Mouse (Mus musculus): ENCODE results near the gene Sdc3. TPM values are rescaled to one million over a fixed set of nuclear protein-coding genes. Genes with fewer than 3 reads are reported as not detected.

Sdc3 gene
- polyA plus RNA-seq, 1 experiment from 2014 or later: 76.9 TPM

GRCm38 (mm10) chr4:130766926-130767325, 25.4 kb upstream of the Sdc3 start:
- Histone ChIP-seq H3K9me3 (no peaks in the 10 kb centered on the region), H3K27me3 (no peaks in the 10 kb centered on the region), H3K9ac (no peak overlapping the region), H3K36me3 (peaks cover 89% of the 10 kb centered on the region), H3K27ac (replicated peaks) (no peak overlapping the region), H3K4me1 (replicated peaks) (no peaks in the 10 kb centered on the region), H3K4me3 (no peak overlapping the region), H3K4me2 (no peak overlapping the region)
- 87% methylated on average over 4 of the region's 4 CpGs for WGBS
- ATAC-seq (ENCODE audit: low read depth): no peak

- H3K36me3 ChIP-seq: peaks cover 92% of the 10 kb centered on the region
- H3K27ac ChIP-seq (replicated peaks): no peak overlapping the region
- ATAC-seq (ENCODE audit: low read depth): no peak
- H3K4me2 ChIP-seq: no peak overlapping the region
- H3K4me3 ChIP-seq: no peak overlapping the region
- no peaks in the 10 kb centered on the region for H3K27me3 ChIP-seq
- no peaks in the 10 kb centered on the region for H3K9me3 ChIP-seq
- no peak overlapping the region for H3K9ac ChIP-seq
- WGBS: 82% methylated on average over 4 of the region's 4 CpGs
- H3K4me1 ChIP-seq (replicated peaks): peaks cover 12% of the 10 kb centered on the region
These were observed 18.4 kb upstream of the Sdc3 start for GRCm38 (mm10) chr4:130773899-130774298.

- Histone ChIP-seq H3K9me3 (no peaks in the 10 kb centered on the region), H3K27me3 (no peaks in the 10 kb centered on the region), H3K27ac (replicated peaks) (no peak overlapping the region), H3K4me3 (no peak overlapping the region), H3K9ac (no peak overlapping the region), H3K4me1 (replicated peaks) (peaks cover 12% of the 10 kb centered on the region), H3K4me2 (no peak overlapping the region), H3K36me3 (peaks cover 95% of the 10 kb centered on the region)
- ATAC-seq (ENCODE audit: low read depth): no peak
- WGBS: 96% methylated on average over 4 of the region's 4 CpGs
These were observed 17.5 kb upstream of the Sdc3 start for GRCm38 (mm10) chr4:130774822-130775221.

GRCm38 (mm10) chr4:130777647-130778046, 14.7 kb upstream of the Sdc3 start:
- no peak for ATAC-seq (ENCODE audit: low read depth)
- Histone ChIP-seq H3K9ac (0 out of 2 replicates have a peak overlapping the region, but pooled peaks have one; percentile 8), H3K4me3 (no peak overlapping the region), H3K4me1 (replicated peaks) (peaks cover 12% of the 10 kb centered on the region), H3K27me3 (no peaks in the 10 kb centered on the region), H3K9me3 (no peaks in the 10 kb centered on the region), H3K27ac (replicated peaks) (no peak overlapping the region), H3K4me2 (no peak overlapping the region), H3K36me3 (peaks cover 94% of the 10 kb centered on the region)
- WGBS: 69% methylated on average over 10 of the region's 10 CpGs

GRCm38 (mm10) chr4:130779037-130779436, 13.3 kb upstream of the Sdc3 start:
- H3K27me3 ChIP-seq: no peaks in the 10 kb centered on the region
- H3K4me2 ChIP-seq: no peak overlapping the region
- 79% methylated on average over 3 of the region's 3 CpGs for WGBS
- peaks cover 12% of the 10 kb centered on the region for H3K4me1 ChIP-seq (replicated peaks)
- peaks cover 83% of the 10 kb centered on the region for H3K36me3 ChIP-seq
- H3K4me3 ChIP-seq: no peak overlapping the region
- H3K9me3 ChIP-seq: no peaks in the 10 kb centered on the region
- no peak for ATAC-seq (ENCODE audit: low read depth)
- no peak overlapping the region for H3K9ac ChIP-seq
- no peak overlapping the region for H3K27ac ChIP-seq (replicated peaks)

GRCm38 (mm10) chr4:130782492-130782891, 9.8 kb upstream of the Sdc3 start:
- Histone ChIP-seq H3K9ac (no peak overlapping the region), H3K36me3 (peaks cover 52% of the 10 kb centered on the region), H3K27ac (replicated peaks) (no peak overlapping the region), H3K4me2 (no peak overlapping the region), H3K4me3 (no peak overlapping the region), H3K27me3 (no peaks in the 10 kb centered on the region), H3K4me1 (replicated peaks) (no peaks in the 10 kb centered on the region), H3K9me3 (no peaks in the 10 kb centered on the region)
- ATAC-seq (ENCODE audit: low read depth): no peak
- WGBS: 94% methylated on average over 2 of the region's 2 CpGs

- no peaks in the 10 kb centered on the region for H3K27me3 ChIP-seq
- H3K9ac ChIP-seq: no peak overlapping the region
- no peak overlapping the region for H3K4me2 ChIP-seq
- no peak overlapping the region for H3K4me3 ChIP-seq
- H3K4me1 ChIP-seq (replicated peaks): no peaks in the 10 kb centered on the region
- no peaks in the 10 kb centered on the region for H3K9me3 ChIP-seq
- 25% methylated on average over 4 of the region's 4 CpGs for WGBS
- H3K27ac ChIP-seq (replicated peaks): no peak overlapping the region
- H3K36me3 ChIP-seq: peaks cover 29% of the 10 kb centered on the region
- ATAC-seq (ENCODE audit: low read depth): no peak
These were observed 7.6 kb upstream of the Sdc3 start for GRCm38 (mm10) chr4:130784755-130785154.

GRCm38 (mm10) chr4:130787530-130787929, 4.8 kb upstream of the Sdc3 start:
- H3K4me3 ChIP-seq: no peak overlapping the region
- H3K4me1 ChIP-seq (replicated peaks): peaks cover 8% of the 10 kb centered on the region
- H3K27me3 ChIP-seq: peaks cover 4% of the 10 kb centered on the region
- no peak overlapping the region for H3K4me2 ChIP-seq
- no peak overlapping the region for H3K27ac ChIP-seq (replicated peaks)
- no peaks in the 10 kb centered on the region for H3K9me3 ChIP-seq
- 80% methylated on average over 5 of the region's 5 CpGs for WGBS
- no peak overlapping the region for H3K9ac ChIP-seq
- ATAC-seq (ENCODE audit: low read depth): no peak
- 0 out of 2 replicates have a peak, but pooled peaks cover 4% of the 10 kb centered on the region for H3K36me3 ChIP-seq

- Histone ChIP-seq H3K9ac (no peak overlapping the region), H3K9me3 (no peaks in the 10 kb centered on the region), H3K27me3 (peaks cover 16% of the 10 kb centered on the region), H3K27ac (replicated peaks) (no peak overlapping the region), H3K4me3 (no peak overlapping the region), H3K4me1 (replicated peaks) (peaks cover 28% of the 10 kb centered on the region), H3K4me2 (no peak overlapping the region), H3K36me3 (no peaks in the 10 kb centered on the region)
- ATAC-seq (ENCODE audit: low read depth): no peak
- 8% methylated on average over 6 of the region's 6 CpGs for WGBS
These were observed 2.2 kb upstream of the Sdc3 start for GRCm38 (mm10) chr4:130790180-130790579.

GRCm38 (mm10) chr4:130791811-130792375, 444 bp upstream of the Sdc3 start:
- Histone ChIP-seq H3K27me3 (peaks cover 16% of the 10 kb centered on the region), H3K4me3 (peak overlapping the region; percentile 82), H3K27ac (replicated peaks) (peak overlapping the region; percentile 87), H3K9ac (peak overlapping the region; percentile 98), H3K4me1 (replicated peaks) (peaks cover 41% of the 10 kb centered on the region), H3K9me3 (no peaks in the 10 kb centered on the region), H3K4me2 (peak overlapping the region; percentile 70), H3K36me3 (no peaks in the 10 kb centered on the region)
- ATAC-seq (ENCODE audit: low read depth): peak; percentile 29
- 7% methylated on average over 14 of the region's 19 CpGs for WGBS

GRCm38 (mm10) chr4:130793180-130793501, 804 bp downstream of the Sdc3 start:
- H3K27ac ChIP-seq (replicated peaks): peak overlapping the region; percentile 87; the same call in 1 of the 2 replicates
- H3K27me3 ChIP-seq: peaks cover 16% of the 10 kb centered on the region
- H3K36me3 ChIP-seq: no peaks in the 10 kb centered on the region
- ATAC-seq (ENCODE audit: low read depth): no peak
- peaks cover 54% of the 10 kb centered on the region for H3K4me1 ChIP-seq (replicated peaks)
- H3K4me3 ChIP-seq: peak overlapping the region; percentile 82
- H3K4me2 ChIP-seq: peak overlapping the region; percentile 70
- no peaks in the 10 kb centered on the region for H3K9me3 ChIP-seq
- peak overlapping the region; percentile 98 for H3K9ac ChIP-seq
- WGBS: 48% methylated on average over 7 of the region's 7 CpGs

GRCm38 (mm10) chr4:130794771-130795170, 2.4 kb downstream of the Sdc3 start:
- WGBS: 48% methylated on average over 4 of the region's 4 CpGs
- Histone ChIP-seq H3K4me3 (peak overlapping the region; percentile 26), H3K9me3 (no peaks in the 10 kb centered on the region), H3K9ac (peak overlapping the region; percentile 56), H3K27ac (replicated peaks) (no peak overlapping the region), H3K36me3 (no peaks in the 10 kb centered on the region), H3K4me1 (replicated peaks) (peaks cover 70% of the 10 kb centered on the region), H3K27me3 (peaks cover 16% of the 10 kb centered on the region), H3K4me2 (peak overlapping the region; percentile 70)
- no peak for ATAC-seq (ENCODE audit: low read depth)

GRCm38 (mm10) chr4:130795970-130796369, 3.6 kb downstream of the Sdc3 start:
- ATAC-seq (ENCODE audit: low read depth): no peak
- H3K27ac ChIP-seq (replicated peaks): no peak overlapping the region
- H3K27me3 ChIP-seq: peaks cover 12% of the 10 kb centered on the region
- no peak overlapping the region for H3K4me2 ChIP-seq
- H3K4me3 ChIP-seq: no peak overlapping the region
- WGBS: 90% methylated on average over 6 of the region's 6 CpGs
- H3K9me3 ChIP-seq: no peaks in the 10 kb centered on the region
- no peaks in the 10 kb centered on the region for H3K36me3 ChIP-seq
- peaks cover 81% of the 10 kb centered on the region for H3K4me1 ChIP-seq (replicated peaks)
- H3K9ac ChIP-seq: no peak overlapping the region
